Mouse (Mus musculus): ENCODE results near the gene Mvd.

Mvd gene

GRCm38 (mm10) chr8:122454409-122454808 is 11.2 kb upstream of the Mvd start:
- no peak for DNase-seq

GRCm38 (mm10) chr8:122452154-122452553 is 8.9 kb upstream of the Mvd start:
- no peak for DNase-seq

GRCm38 (mm10) chr8:122451161-122451703 is 8.0 kb upstream of the Mvd start:
- no peak for DNase-seq

- no peak for DNase-seq
These were observed 2.0 kb upstream of the Mvd start for GRCm38 (mm10) chr8:122445203-122445602.

GRCm38 (mm10) chr8:122444058-122444748 is 981 bp upstream of the Mvd start:
- peak; percentile 89 for DNase-seq

- DNase-seq = no peak
These were observed 441 bp downstream of the Mvd start for GRCm38 (mm10) chr8:122442781-122443180.

- DNase-seq = no peak
These were observed 866 bp downstream of the Mvd start for GRCm38 (mm10) chr8:122442356-122442755.

- DNase-seq = no peak
These were observed 1.9 kb downstream of the Mvd start for GRCm38 (mm10) chr8:122441326-122441725.

GRCm38 (mm10) chr8:122439336-122439735 is 3.9 kb downstream of the Mvd start:
- DNase-seq = no peak

- no peak for DNase-seq
These were observed 5.4 kb downstream of the Mvd start for GRCm38 (mm10) chr8:122437708-122438331.

GRCm38 (mm10) chr8:122436586-122437125 is 6.6 kb downstream of the Mvd start:
- DNase-seq = no peak

- DNase-seq = no peak
These were observed 7.1 kb downstream of the Mvd start for GRCm38 (mm10) chr8:122436146-122436545.

- DNase-seq = no peak
These were observed 7.8 kb downstream of the Mvd start for GRCm38 (mm10) chr8:122435375-122435774.

- no peak for DNase-seq
These were observed 9.8 kb downstream of the Mvd start for GRCm38 (mm10) chr8:122433269-122433905.

- peak; percentile 87 to 92 for DNase-seq
These were observed 10.6 kb downstream of the Mvd start, which contains the start of gene Cyba for GRCm38 (mm10) chr8:122432443-122433268. Cyba (minus strand) TSS chr8:122432930.

GRCm38 (mm10) chr8:122431694-122432442 is 11.4 kb downstream of the Mvd start:
- DNase-seq = peak; percentile 51 to 77

GRCm38 (mm10) chr8:122430646-122431045 is 12.6 kb downstream of the Mvd start:
- peak; percentile 67 to 82 for DNase-seq

GRCm38 (mm10) chr8:122430058-122430636 is 13.1 kb downstream of the Mvd start:
- peak; percentile 48 to 55 for DNase-seq

- DNase-seq = no peak
These were observed 15.1 kb downstream of the Mvd start for GRCm38 (mm10) chr8:122428163-122428562.

- no peak for DNase-seq
These were observed 15.6 kb downstream of the Mvd start for GRCm38 (mm10) chr8:122427607-122428006.

GRCm38 (mm10) chr8:122426145-122426544 is 17.1 kb downstream of the Mvd start:
- DNase-seq = no peak

Data from kidney, postnatal 36 days (tissue).